Mouse (Mus musculus) erythroblast, embryonic 14.5 days (primary cell): ENCODE results near the gene Sars2.

ENCODE experiments used
- GATA1 ChIP-seq: IDR thresholded peaks from 2 replicates; pipeline ENCODE4 v1.6.1; 2012; ENCODE audit warnings: low read length, inconsistent platforms, mixed read lengths
- TAL1 ChIP-seq: IDR thresholded peaks from 3 replicates; pipeline ENCODE4 v1.6.1; 2012; ENCODE audit warnings: low read length, inconsistent platforms, mixed read lengths

DNA sequence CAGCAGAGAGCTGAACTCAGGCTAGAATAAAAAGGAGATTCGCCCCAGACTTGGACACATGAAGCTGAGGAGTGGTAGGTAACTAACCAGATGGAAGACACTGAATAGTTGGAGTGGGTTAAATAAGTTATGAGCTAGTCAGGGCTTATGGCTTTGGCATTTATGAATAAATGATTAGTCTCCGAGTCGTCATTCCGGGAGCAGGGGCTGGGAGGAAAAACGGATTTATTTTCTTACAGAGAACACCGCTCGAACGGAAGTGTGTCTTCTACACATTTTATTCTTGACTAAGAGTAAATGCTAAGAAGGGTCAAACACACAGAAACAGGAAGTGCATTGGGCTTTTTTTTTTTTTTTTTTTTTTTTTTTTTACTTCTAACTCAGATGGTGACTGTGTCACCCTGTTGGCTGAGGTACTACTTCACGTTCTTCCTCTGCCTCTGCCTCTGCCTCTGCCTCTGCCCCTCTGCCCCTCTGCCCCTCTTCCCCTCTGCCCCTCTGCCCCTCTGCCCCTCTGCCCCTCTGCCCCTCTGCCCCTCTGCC is 39.1 kb upstream of the Sars2 start:
- TF ChIP-seq GATA1: no peak
- TF ChIP-seq TAL1: no peak
